Mouse (Mus musculus) heart, adult 9 months (tissue): Measurements from ENCODE around the gene Olfr727.

Experiments
- DNase-seq, 2 experiments: peaks; one replicate each; pipeline ENCODE4 v3.0.0; 2022; ENCODE audit warnings: low spot score in 2 of 2

Olfr727 gene

DNA sequence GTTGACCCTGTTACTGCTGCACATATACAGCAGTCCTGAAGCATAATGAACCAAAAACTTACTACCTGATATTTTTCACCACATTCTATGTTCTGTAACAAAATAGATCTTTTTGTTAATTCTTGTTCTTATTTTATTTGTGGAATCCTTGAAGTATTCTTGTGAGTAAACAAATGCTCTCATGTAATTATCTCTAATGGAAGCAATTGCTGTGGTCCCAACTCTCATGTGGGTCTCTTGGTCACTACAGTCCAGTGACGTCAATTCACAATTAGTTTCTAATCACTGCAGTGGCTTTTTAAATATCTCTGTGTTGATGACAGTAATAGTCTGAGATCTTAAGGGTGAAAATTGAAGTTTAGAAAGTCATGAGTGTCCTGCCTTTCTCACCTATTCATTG lies at the start of gene Olfr727:
TSS of gene Olfr727 (plus strand) at position 301 of the 400 bp plus-strand sequence.
- no peak for DNase-seq

DNA sequence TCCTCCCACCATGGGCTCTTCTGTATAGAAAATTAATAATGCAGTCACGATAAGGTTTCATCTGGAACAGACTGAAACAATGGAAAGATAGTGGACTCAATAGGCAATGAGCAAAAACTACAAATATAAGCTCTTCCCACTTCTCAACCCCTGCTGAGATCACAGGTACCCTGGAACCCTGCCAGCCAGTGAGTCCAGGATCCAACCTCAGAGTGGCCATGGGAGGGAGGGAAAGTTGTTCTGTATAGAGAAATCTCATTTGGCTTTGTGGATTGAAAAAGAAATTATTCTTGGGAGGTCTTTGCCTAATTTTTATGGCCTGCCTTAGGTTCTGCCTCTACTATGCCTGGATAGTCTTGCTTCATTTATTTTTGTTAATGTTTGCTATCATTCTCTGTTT lies 32.1 kb upstream of the Olfr727 start, which contains the start of gene Olfr726:
TSS of gene Olfr726 (minus strand) at position 101 of the 400 bp plus-strand sequence.
- DNase-seq = no peak

DNA sequence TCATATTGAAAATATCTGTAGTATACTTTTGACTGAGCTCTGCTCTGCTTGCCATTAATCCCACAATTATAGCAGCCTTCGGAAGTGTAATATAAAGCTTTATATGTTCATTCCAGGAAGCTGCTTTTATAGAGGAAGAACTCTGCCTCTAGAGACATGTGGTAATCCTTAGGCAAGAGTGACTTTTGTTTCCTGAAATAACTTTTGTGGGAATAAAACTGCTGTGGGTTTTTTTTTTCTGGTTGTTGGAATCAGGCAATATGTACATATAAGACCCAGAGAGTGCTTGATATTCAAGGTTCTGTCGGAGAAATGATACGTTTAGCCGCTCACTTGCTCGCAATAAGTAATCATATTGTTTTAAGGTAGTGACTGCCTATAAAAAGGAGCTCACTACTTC lies 19.6 kb downstream of the Olfr727 start, which contains the start of gene Olfr728:
TSS of gene Olfr728 (minus strand) at position 101 of the 400 bp plus-strand sequence.
- DNase-seq = no peak

GRCm38 (mm10) chr14:50152810-50153209 lies 29.8 kb downstream of the Olfr727 start, which contains the start of gene Olfr729:
Olfr729 (minus strand) TSS chr14:50152910.
- DNase-seq = no peak
